Mouse (Mus musculus): ENCODE measurements around the gene Pcnx.

Pcnx gene

GRCm38 (mm10) chr12:81905865-81906264, 46.0 kb downstream of the Pcnx start:
- no peak for DNase-seq

DNA sequence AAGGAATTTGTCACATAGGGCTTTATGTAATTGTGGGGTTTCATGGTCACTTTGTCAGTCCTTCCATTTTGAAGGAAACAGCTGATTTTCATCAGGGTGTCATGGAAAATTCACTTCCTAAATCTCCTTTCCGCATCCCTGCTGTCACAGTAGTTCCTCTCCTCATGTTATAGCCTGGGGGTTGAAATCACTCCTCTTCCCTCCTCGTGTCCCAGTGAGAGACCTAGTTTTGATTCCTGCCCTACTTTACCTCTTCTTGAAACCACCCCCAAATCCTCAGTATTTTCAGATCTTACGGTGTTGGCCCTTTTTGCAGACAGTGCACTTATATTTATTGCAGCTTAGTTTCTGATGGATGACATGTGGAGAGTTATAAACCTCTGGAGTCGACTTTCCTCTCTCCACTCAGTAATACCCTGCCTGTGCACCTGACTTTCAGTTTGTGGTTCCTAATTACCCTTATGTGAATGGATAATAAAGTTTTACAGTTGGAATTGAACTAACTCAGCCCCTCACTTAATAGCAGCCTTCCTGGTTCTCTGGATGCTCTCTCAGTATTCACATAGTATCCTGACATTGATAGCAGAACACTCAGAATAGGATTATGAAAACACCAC, 48.0 kb downstream of the Pcnx start:
- DNase-seq = no peak

DNA sequence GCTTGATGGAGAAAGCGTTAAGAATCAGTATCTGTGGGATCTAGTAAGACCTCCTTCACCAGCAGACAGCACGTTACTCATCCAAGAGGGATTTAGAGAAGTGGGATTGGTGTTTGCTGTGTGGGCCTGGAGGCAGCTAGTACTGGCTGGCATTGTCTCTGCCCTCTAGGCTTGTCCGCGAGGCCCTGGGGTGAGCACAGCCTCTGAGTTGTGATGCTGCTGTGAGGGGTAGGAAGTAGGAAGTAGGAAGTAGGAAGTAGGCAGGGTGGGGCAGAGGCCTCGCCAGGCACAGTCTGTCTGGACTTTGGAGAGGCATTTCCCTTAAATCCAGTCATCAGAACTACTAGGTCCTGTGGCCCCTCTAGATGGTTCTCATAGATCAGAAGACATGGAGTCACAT, 50.6 kb downstream of the Pcnx start:
- no peak for DNase-seq

- peak; percentile 79 for DNase-seq
Observed at GRCm38 (mm10) chr12:81915176-81915950, 55.5 kb downstream of the Pcnx start.

DNA sequence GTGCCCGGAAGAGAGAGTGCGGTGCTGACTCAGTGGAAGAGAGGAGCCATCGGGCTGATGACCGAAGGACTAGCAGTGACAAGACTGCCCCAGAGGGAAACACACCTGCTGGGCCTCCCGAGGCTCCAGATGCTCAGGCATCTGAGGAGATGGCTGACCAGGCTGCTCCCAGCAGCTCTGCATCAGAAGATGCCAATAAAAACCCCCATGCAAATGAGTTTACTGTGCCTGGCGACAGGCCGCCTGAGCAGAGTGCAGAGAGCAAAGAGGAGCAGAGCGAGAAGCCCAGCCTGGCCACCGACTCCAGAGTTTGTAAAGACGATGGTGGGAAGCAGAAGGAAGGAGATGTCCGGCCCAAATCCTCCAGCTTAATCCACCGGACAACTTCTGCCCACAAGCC, 58.5 kb downstream of the Pcnx start:
- no peak for DNase-seq

DNA sequence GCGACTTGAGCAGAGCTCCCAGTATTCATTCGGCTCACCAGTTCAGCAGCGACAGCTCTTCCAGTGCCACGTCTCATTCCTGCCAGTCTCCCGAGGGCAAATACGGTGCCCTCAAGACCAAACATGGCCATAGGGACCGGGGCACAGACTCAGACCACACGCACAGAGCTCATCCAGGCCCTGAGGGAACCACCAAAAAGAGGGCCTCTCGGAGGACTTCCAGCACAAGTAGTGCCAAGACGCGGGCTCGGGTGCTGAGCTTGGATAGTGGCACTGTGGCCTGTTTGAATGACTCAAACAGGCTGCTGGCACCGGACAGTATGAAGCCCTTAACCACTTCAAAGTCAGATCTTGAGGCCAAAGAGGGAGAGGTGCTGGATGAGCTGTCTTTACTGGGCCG, 59.1 kb downstream of the Pcnx start:
- DNase-seq = no peak

GRCm38 (mm10) chr12:81920027-81920426, 60.2 kb downstream of the Pcnx start:
- DNase-seq = no peak

DNA sequence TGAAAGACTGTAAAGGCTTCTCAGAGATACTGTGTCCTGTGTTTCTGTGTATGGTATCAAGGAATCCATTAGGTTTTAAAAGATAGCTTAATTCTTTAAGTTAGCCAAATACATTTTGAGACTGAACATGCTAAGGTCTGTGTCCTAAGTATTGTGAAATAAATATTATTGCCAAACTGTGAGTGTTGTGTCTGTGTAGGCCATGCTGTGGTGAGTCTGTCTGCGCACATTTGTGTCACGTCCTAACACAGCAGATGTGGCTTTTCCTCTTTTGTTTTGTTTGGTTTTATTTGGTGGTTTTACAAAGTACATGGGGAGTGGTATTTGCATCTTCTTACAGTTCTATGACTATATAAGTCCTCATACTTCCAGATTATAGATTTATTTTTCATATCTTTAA, 60.8 kb downstream of the Pcnx start:
- no peak for DNase-seq

DNA sequence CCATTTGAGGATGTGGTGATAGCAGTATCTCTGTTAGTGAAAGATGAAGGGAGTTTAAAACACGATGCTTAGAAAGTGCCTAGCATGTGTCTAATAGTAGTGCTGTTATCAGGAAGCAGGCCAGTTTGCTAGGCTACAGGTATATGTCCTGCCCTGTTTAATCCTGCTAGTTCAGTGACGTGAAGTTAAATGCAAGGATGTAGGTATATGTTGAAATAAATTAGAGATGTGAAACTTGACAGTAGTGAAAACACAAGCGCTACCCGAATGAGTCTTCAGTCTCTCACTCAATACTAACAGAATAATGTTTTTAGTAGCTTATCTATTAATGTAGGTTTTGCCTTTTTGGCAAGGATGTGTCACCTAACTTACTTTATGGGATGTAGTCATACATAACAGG, 62.0 kb downstream of the Pcnx start:
- DNase-seq = no peak

DNA sequence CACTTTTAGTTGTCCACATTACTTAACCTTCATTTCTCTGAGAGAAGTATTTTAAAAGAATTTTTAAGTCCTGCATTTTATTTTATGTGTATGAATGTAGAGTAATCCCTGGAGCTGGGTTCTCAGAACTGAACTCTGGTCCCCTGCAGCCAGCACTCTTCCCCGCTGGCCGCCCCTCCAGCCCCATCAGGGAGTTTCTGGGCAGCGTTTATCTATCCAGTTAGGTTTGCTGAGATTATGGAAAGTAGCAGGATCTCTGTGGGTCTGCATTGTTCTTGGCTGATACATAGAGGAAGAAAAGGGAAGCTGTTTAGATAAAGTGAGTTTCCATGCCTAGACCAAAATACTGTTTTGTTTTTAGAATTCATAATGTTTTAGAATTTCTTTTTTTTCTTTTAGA, 63.0 kb downstream of the Pcnx start:
- DNase-seq = no peak

DNA sequence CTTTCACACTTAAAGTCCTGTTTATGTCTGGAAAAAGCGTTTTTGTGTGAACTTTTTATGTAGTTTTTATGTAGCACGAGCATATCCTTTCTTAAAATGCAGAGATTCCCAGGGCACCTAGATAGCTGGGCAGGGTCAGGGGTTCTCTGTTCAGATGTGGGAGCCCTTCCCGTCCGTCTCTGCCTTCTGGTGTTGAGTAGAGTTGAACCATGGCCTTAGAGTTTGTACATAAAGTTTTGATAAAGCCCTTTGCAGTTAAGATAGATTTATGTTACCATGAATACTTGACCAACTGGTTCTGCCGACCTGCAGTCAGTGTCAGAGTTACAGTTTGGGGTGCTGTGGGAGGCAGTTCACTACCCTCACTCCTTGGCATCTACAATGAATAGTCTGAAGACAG, 67.3 kb downstream of the Pcnx start:
- DNase-seq = no peak

DNA sequence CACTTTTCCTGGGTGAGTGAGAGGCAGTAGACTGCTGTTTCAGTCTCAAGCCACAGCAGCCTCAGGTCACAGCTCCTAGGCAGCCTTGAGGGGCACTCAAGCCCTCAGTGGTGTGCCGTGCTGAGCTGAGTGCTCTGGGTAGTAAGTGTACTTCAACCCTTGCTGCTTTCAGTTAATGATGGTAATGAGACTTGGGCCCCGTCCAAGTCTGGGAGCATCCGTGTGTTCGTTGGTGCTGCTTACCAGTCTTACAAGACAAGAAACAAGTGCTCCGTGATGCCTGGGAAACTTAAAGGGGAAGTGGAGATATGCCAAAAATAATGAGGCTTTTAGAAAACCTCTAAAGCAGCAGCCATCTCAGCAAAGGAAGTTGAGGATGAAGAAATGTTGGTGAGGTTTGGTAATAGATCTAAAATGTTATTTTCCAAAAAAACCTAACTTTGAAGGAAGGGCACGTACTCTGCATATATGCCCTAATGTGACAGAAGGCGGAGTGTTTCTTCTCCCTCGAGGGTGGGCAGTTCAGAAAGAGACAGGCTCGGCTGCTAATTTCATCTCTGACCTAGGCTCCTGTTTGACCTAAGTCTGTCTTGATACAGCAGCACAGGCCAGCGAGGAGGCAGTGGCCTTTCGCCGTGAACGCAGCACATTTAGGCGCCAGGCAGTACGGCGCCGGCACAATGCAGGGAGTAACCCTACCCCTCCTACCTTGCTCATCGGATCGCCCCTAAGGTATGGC, 68.0 kb downstream of the Pcnx start:
- DNase-seq = peak; percentile 73

DNA sequence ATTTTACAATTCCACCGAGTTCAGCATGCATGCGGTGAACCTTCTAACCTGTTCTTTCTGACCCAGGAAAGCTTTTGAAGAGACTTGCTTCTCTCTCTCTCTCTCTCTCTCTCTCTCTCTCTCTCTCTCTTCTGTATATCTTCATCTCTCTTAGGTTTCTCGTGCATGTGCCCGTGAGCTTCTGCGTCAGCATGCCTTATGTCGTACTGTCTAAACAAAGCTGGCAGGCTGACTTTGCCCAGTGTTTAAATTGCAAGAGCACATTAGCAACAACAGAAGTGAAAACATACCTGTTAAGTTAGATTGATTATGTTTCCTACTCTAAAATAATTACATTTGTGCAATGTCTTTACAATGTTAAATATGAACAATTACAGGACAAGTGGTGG, 68.6 kb downstream of the Pcnx start:
- no peak for DNase-seq

DNA sequence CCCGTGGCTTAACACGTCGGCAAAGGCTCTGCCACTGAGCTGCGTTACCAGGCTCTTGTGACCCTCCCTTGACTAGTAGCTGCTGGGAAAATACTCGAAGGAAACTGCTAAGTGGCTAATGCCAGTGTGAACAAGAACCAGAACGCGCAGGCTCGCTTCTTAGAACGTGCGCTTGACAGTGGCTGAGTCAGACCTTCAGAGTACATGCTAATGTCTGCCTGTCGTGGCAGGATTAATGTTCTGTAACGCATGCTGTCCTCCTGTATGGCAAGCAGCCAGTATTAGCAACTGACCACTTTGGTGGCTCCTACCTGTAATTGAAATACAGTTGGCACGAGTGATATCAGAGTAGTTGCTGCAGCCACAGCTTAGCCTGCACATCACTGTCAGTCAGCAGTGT, 72.2 kb downstream of the Pcnx start:
- no peak for DNase-seq

GRCm38 (mm10) chr12:81933430-81933829, 73.6 kb downstream of the Pcnx start:
- no peak for DNase-seq

GRCm38 (mm10) chr12:81934510-81934909, 74.7 kb downstream of the Pcnx start:
- no peak for DNase-seq

GRCm38 (mm10) chr12:81936066-81936465, 76.2 kb downstream of the Pcnx start:
- DNase-seq = peak; percentile 76

- no peak for DNase-seq
Observed at GRCm38 (mm10) chr12:81941191-81941590, 81.4 kb downstream of the Pcnx start.

DNA sequence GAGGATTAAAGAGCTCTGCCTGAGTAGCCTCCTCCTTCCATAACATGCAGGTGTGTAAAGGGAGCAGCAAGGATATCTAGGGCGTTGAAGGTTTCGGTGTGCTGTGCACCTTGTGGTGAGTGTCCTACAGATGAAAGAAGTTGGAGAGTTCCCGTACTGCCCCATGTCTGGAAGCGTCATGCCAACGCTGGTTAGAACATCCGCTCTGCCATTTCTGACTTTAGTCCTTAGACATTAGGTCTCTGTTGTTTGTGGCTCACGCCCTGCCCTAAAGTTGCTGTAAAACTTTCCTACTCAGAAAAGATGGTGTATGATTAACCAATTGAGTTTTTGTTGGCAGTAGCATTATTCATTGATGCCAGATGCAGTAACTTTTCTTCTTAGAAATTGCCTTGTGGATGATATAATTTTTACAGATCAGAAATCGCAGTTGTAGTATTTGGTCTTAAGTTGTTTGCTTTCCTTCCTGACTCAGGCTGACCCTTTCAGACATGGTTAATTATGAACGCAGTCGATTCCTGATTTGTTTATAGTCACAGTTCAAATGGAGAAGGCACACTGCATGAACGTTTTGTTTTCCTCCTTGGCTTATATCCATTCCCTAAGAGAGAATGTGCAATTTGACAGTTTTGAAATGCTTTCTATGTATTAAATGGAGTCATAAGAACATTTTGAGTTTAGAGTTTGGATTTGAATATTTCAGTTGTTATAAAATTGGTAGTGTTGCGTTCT, 83.7 kb downstream of the Pcnx start:
- DNase-seq = no peak

GRCm38 (mm10) chr12:81949026-81949425, 89.2 kb downstream of the Pcnx start:
- DNase-seq = no peak

- DNase-seq = no peak
Observed at GRCm38 (mm10) chr12:81950016-81950415, 90.2 kb downstream of the Pcnx start.

GRCm38 (mm10) chr12:81958351-81958750, 98.5 kb downstream of the Pcnx start:
- no peak for DNase-seq

DNA sequence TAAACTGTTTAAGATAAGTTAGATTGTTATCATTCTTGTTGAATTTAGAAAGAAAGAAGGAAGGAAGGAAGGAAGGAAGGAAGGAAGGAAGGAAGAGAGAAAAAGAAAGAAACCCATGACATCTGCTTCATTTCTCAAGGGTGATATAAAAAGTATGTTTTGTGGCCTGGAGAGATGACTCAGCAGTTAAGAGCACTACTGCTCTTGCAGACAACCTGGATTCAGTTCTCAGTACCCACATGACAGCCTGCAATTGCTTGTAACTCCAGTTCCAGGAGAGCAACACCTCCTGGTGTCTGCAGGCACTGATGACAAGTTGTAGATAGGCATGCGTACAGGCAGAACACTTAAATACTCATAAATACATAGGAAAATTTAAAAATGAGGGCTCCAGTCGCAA, 105.6 kb downstream of the Pcnx start:
- no peak for DNase-seq

Measured in retina, postnatal 1 day (tissue).